Mouse (Mus musculus): ENCODE results near the gene Bzw2. TPM values are rescaled to one million over a fixed set of nuclear protein-coding genes. Genes with fewer than 3 reads are reported as not detected.

Bzw2 gene
- polyA plus RNA-seq, 1 experiment from 2014 or later: 228 TPM

GRCm38 (mm10) chr12:36155141-36155641 lies 2.7 kb downstream of the Bzw2 start:
- H3K27me3 ChIP-seq (ENCODE audit: insufficient read depth, low read length): no peaks in the 10 kb centered on the region
- TF ChIP-seq CTCF (IDR thresholded peaks at IDR 0.05; ENCODE audit: low read depth): no peak
- H3K4me3 ChIP-seq (ENCODE audit: low read depth, low read length): peak overlapping the region; percentile 86
- H3K9me3 ChIP-seq (ENCODE audit: low read depth, low read length): no peaks in the 10 kb centered on the region
- ATAC-seq (ENCODE audit: insufficient read depth) (no peak), DNase-seq (peak; percentile 42)
- peak overlapping the region; percentile 86 for H3K4me2 ChIP-seq
- H3K36me3 ChIP-seq (ENCODE audit: insufficient read depth): no peaks in the 10 kb centered on the region
- 9% methylated on average over 8 of the region's 8 CpGs for WGBS
- H3K9ac ChIP-seq: peak overlapping the region; percentile 86
- no peak overlapping the region for H3K27ac ChIP-seq (ENCODE audit: low read depth)
- peaks cover 5% of the 10 kb centered on the region for H3K4me1 ChIP-seq (ENCODE audit: insufficient read depth)

DNA sequence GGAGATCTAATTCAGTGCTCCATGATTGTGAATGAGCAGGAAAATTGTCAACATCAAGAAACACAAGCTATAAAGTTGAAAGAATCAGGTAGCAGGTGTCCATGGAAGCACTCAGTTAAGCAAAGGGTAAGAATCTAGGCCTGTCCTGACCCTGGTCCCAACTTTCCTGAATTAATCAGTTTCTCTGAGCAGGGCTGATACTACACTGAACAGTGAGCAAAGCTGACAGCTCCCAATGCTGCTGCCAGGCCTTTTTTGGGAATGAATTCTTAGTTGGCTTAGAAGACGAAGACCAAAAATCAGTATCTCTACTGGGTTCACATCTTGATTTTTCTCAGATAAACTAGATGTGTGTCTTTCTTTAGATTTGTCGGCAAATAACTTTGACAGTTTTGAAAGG lies 7.1 kb downstream of the Bzw2 start:
- Histone ChIP-seq H3K9ac (no peak overlapping the region), H3K4me2 (no peak overlapping the region), H3K27me3 (ENCODE audit: insufficient read depth, low read length) (no peaks in the 10 kb centered on the region), H3K4me1 (ENCODE audit: insufficient read depth) (peaks cover 5% of the 10 kb centered on the region), H3K9me3 (ENCODE audit: low read depth, low read length) (no peaks in the 10 kb centered on the region; the same call in 1 of the 2 replicates), H3K36me3 (ENCODE audit: insufficient read depth) (no peaks in the 10 kb centered on the region), H3K27ac (ENCODE audit: low read depth) (no peak overlapping the region), H3K4me3 (ENCODE audit: low read depth, low read length) (no peak overlapping the region)
- no peak for TF ChIP-seq CTCF (IDR thresholded peaks at IDR 0.05; ENCODE audit: low read depth)
- no peak for ATAC-seq (ENCODE audit: insufficient read depth)
- 78% methylated on average over 2 of the region's 2 CpGs for WGBS
- no peak for DNase-seq

DNA sequence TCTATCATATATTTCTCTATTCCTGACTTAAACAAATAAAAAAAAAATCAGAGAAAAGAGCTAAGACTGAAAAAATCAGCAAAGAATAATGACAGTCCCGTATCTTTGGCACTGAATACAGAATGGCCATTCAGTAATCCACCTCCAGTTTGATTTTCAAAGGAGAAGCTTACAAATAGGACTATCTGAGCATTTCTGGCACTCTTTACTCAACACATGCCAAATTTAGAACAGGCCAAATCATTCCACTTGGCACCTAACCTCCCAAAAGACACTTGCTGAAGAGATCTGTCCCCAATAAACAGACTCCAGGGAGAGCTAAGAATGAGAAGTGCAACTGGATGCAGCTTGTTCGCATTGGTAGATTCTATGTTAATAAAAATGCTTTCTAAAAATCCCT lies 7.6 kb downstream of the Bzw2 start:
- Histone ChIP-seq H3K4me3 (ENCODE audit: low read depth, low read length) (no peak overlapping the region), H3K4me2 (no peak overlapping the region), H3K27ac (ENCODE audit: low read depth) (no peak overlapping the region), H3K4me1 (ENCODE audit: insufficient read depth) (peaks cover 5% of the 10 kb centered on the region), H3K36me3 (ENCODE audit: insufficient read depth) (no peaks in the 10 kb centered on the region), H3K27me3 (ENCODE audit: insufficient read depth, low read length) (no peaks in the 10 kb centered on the region), H3K9me3 (ENCODE audit: low read depth, low read length) (no peaks in the 10 kb centered on the region; the same call in 1 of the 2 replicates), H3K9ac (no peak overlapping the region)
- no peak for ATAC-seq (ENCODE audit: insufficient read depth)
- no peak for DNase-seq
- no peak for TF ChIP-seq CTCF (IDR thresholded peaks at IDR 0.05; ENCODE audit: low read depth)
- WGBS: 85% methylated on average over 2 of the region's 2 CpGs

DNA sequence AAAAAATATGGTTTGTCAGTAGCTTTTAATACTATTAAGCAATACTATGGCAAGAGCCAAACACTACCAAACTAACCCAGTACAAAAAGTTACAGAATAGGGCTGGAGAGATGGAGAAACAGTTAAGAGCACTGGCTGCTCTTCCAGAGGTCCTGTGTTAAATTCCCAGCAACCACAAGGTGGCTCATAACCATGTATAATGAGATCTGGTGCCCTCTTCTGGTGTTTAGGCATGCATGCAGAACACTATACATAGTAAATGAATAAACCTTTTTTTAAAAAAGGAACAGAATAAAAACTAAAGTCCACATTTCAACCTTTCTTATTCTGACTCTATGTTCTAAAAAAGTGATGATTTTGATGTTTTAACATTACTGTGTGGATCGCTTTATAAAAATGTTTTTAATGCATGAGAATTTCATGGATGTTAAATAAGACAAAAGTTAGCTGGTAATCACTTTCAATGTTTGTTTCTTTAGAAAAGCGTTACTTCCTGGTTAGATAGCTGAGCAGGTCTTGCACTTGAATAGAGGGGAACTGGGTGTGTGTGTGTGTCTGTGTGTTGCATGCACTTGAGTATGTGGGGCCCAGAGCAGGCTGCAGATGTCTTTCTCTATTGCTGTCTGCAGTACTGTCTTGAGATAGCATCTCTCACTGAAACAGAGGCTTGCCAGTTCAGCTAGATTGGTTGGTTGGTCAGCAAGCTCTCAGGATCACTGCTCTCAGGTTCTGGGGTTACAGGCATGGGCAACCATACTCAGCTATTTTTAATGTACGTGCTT lies 11.5 kb downstream of the Bzw2 start:
- H3K9ac ChIP-seq: no peak overlapping the region
- H3K36me3 ChIP-seq (ENCODE audit: insufficient read depth): no peaks in the 10 kb centered on the region
- ATAC-seq (ENCODE audit: insufficient read depth) (no peak), DNase-seq (no peak)
- H3K4me3 ChIP-seq (ENCODE audit: low read depth, low read length): no peak overlapping the region
- peak; percentile 30 for TF ChIP-seq CTCF (IDR thresholded peaks at IDR 0.05; ENCODE audit: low read depth)
- no peaks in the 10 kb centered on the region; the same call in 1 of the 2 replicates for H3K9me3 ChIP-seq (ENCODE audit: low read depth, low read length)
- H3K27ac ChIP-seq (ENCODE audit: low read depth): no peak overlapping the region
- H3K4me2 ChIP-seq: no peak overlapping the region
- H3K4me1 ChIP-seq (ENCODE audit: insufficient read depth): no peaks in the 10 kb centered on the region
- 93% methylated on average over 3 of the region's 3 CpGs for WGBS
- no peaks in the 10 kb centered on the region for H3K27me3 ChIP-seq (ENCODE audit: insufficient read depth, low read length)

DNA sequence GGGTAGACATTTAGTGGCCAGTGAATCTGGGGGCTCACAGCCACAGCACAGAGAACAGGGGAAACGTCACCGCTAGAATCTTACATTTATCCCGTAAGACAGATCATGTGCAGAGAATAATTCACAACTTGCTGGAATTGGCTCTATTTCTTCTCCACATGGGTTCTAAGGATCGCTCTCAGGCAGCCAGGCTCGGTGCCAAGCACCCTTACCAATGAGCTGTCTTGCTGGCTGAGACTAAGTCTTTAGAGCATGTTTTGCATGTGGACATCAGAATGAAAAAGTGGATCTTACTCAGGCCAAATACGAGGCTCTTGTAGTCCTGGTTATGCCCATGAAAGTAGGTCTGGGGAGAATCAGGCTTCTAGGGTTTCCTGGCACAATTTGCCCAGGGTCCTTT lies 17.5 kb downstream of the Bzw2 start:
- Histone ChIP-seq H3K9ac (no peak overlapping the region), H3K27ac (ENCODE audit: low read depth) (no peak overlapping the region), H3K27me3 (ENCODE audit: insufficient read depth, low read length) (no peaks in the 10 kb centered on the region), H3K4me2 (no peak overlapping the region), H3K4me3 (ENCODE audit: low read depth, low read length) (no peak overlapping the region), H3K36me3 (ENCODE audit: insufficient read depth) (peaks cover 5% of the 10 kb centered on the region; the same call in 1 of the 2 replicates), H3K4me1 (ENCODE audit: insufficient read depth) (no peaks in the 10 kb centered on the region), H3K9me3 (ENCODE audit: low read depth, low read length) (no peaks in the 10 kb centered on the region)
- 66% methylated on average over 6 of the region's 6 CpGs for WGBS
- peak; percentile 56 for DNase-seq
- TF ChIP-seq CTCF (IDR thresholded peaks at IDR 0.05; ENCODE audit: low read depth): no peak
- no peak for ATAC-seq (ENCODE audit: insufficient read depth)

DNA sequence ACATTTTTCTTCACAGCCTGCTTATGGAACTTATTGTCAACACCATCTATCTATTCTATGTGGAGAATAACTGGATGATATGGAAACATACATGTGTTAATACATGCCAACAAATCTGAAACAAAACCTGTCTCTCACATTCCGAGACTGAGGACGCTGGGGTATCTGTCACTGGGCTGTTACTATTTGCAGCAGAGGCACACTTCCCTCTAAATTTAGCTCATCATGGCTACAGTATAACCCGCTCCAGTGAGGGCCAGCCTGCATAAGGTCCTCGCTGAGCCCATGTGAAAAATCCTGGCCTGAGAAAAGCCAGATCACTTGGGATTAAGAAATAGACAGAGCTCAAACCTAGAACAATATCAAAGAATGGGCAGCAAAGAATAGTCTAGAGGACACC lies 20.7 kb downstream of the Bzw2 start:
- no peaks in the 10 kb centered on the region for H3K27me3 ChIP-seq (ENCODE audit: insufficient read depth, low read length)
- no peak overlapping the region for H3K27ac ChIP-seq (ENCODE audit: low read depth)
- no peaks in the 10 kb centered on the region for H3K9me3 ChIP-seq (ENCODE audit: low read depth, low read length)
- no peak overlapping the region for H3K9ac ChIP-seq
- no peak overlapping the region for H3K4me2 ChIP-seq
- no peak for DNase-seq
- H3K4me3 ChIP-seq (ENCODE audit: low read depth, low read length): no peak overlapping the region
- peaks cover 34% of the 10 kb centered on the region for H3K36me3 ChIP-seq (ENCODE audit: insufficient read depth)
- ATAC-seq (ENCODE audit: insufficient read depth): no peak
- no peaks in the 10 kb centered on the region for H3K4me1 ChIP-seq (ENCODE audit: insufficient read depth)
- WGBS: 92% methylated on average over 4 of the region's 4 CpGs
- TF ChIP-seq CTCF (IDR thresholded peaks at IDR 0.05; ENCODE audit: low read depth): no peak

- Histone ChIP-seq H3K4me2 (no peak overlapping the region), H3K27me3 (ENCODE audit: insufficient read depth, low read length) (no peaks in the 10 kb centered on the region), H3K36me3 (ENCODE audit: insufficient read depth) (peaks cover 41% of the 10 kb centered on the region), H3K27ac (ENCODE audit: low read depth) (no peak overlapping the region), H3K9ac (no peak overlapping the region), H3K4me3 (ENCODE audit: low read depth, low read length) (no peak overlapping the region), H3K9me3 (ENCODE audit: low read depth, low read length) (no peaks in the 10 kb centered on the region), H3K4me1 (ENCODE audit: insufficient read depth) (no peaks in the 10 kb centered on the region)
- TF ChIP-seq CTCF (IDR thresholded peaks at IDR 0.05; ENCODE audit: low read depth): no peak
- WGBS: 89% methylated on average over 8 of the region's 8 CpGs
- DNase-seq (no peak), ATAC-seq (ENCODE audit: insufficient read depth) (no peak)
Measured at GRCm38 (mm10) chr12:36136285-36136684, 21.6 kb downstream of the Bzw2 start.
